Mouse (Mus musculus) forebrain, embryonic 14.5 days (tissue): ENCODE results near the gene Emsy. TPM values are rescaled to one million over a fixed set of nuclear protein-coding genes. Genes with fewer than 3 reads are reported as not detected.

ENCODE experiments used
- ATAC-seq: fragments of 200-750 bp; cut with Nextera tagmentation; 2 replicates; pipeline ENCODE4 v1.8.0; 2017; ENCODE audit warnings: mild to moderate bottlenecking, moderate library complexity
- DNase-seq: peaks from one replicate; pipeline ENCODE4 v3.0.0-alpha.2; 2015; ENCODE audit warnings: low spot score
- H3K27ac ChIP-seq: fragments of 300-500 bp; sonication (generic); 2 replicates; pipeline ENCODE4 v1.5.1; 2014; ENCODE audit warnings: low read depth, mild to moderate bottlenecking, control low read depth, low read length, moderate library complexity
- H3K27me3 ChIP-seq: fragments of 300-500 bp; sonication (generic); replicated peaks from 2 replicates; pipeline ENCODE4 v1.6.1; 2014; ENCODE audit warnings: low read length, control low read depth, mixed read lengths; ENCODE audit not compliant: control insufficient read depth, insufficient read depth
- H3K36me3 ChIP-seq: fragments of 300-500 bp; sonication (generic); 2 replicates; pipeline ENCODE4 v1.6.1; 2014; ENCODE audit warnings: low read length, control low read depth; ENCODE audit not compliant: control insufficient read depth, insufficient read depth
- H3K4me1 ChIP-seq: fragments of 300-500 bp; sonication (generic); 2 replicates; pipeline ENCODE4 v1.6.1; 2014; ENCODE audit warnings: antibody characterized with exemption, low read length, control low read depth; ENCODE audit not compliant: control insufficient read depth, insufficient read depth
- H3K4me2 ChIP-seq: fragments of 300-500 bp; sonication (generic); 2 replicates; pipeline ENCODE4 v1.6.1; 2014; ENCODE audit warnings: mild to moderate bottlenecking, control low read depth, low read length
- H3K4me3 ChIP-seq: fragments of 300-500 bp; sonication (generic); 2 replicates; pipeline ENCODE4 v1.5.1; 2014; ENCODE audit warnings: low read depth, low read length, control low read depth
- H3K9ac ChIP-seq: fragments of 300-500 bp; sonication (generic); 2 replicates; pipeline ENCODE4 v1.6.1; 2014; ENCODE audit warnings: mild to moderate bottlenecking, low read length, control low read depth, moderate library complexity
- H3K9me3 ChIP-seq: fragments of 300-500 bp; sonication (generic); replicated peaks from 2 replicates; pipeline ENCODE4 v1.6.1; 2016; ENCODE audit warnings: low read length, control low read depth, mixed read lengths; ENCODE audit not compliant: control insufficient read depth
- WGBS: fragments of 180-500 bp; shearing (Covaris S2); extraction: QIAGEN DNeasy Blood & Tissue Kit; methylation state at CpG from one replicate; pipeline ENCODE4 v1.1.7; 2014; 5-methylcytosine and 5-hydroxymethylcytosine counted together
- polyA plus RNA-seq: library from polyadenylated mRNA; unstranded; fragments of >200 nt; fragmentation: Nextera tagmentation; extraction: Ambion mirVana; gene quantifications from 2 replicates; pipeline ENCODE4 v1.2.1, GENCODE M21; 2014

Emsy gene
- polyA plus RNA-seq, 1 experiment from 2014 or later: 49.4 TPM

DNA sequence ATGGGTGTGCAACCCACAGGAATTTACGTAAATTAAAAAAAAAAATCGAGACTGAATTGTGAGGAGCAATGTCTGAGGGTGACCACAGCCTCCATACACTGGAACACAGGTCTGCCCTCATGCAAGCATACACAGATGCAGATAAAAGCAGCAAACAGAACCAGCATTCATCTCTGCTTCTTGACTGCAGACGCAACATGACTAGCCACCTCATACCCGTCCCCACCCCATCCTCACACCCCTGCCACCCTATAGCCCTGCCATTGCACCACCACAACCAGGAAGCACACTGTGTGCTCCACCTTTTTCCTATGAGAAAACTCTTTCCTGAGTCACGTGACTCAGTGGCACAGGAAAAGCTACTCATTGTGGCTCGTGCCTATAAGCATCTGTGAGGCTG, 76.9 kb downstream of the Emsy start:
- Histone ChIP-seq H3K4me3 (no peak overlapping the region), H3K4me2 (no peak overlapping the region), H3K27ac (no peak overlapping the region), H3K36me3 (no peaks in the 10 kb centered on the region), H3K27me3 (no peaks in the 10 kb centered on the region), H3K9me3 (no peaks in the 10 kb centered on the region), H3K9ac (no peak overlapping the region), H3K4me1 (no peaks in the 10 kb centered on the region)
- ATAC-seq (no peak), DNase-seq (no peak)
- 80% methylated on average over 6 of the region's 6 CpGs for WGBS

DNA sequence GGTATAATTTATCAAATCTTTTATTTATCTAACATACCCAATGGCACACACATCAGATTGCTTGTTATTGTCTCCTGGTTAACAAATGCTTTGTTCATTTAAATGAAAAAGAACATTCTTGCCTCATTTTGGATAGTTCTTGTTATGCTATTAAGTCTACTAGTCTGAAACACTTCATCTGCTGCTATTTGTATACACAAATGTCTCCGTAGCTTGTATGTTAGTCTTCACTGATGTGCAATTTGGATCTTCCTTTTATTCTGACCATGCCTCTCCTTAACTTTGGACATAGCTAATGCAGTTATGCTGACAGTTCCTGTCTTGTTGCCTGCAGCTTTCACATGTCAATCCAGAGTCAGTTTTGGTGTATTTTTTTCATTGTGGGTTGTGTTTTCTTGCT, 79.1 kb downstream of the Emsy start:
- no peaks in the 10 kb centered on the region for H3K36me3 ChIP-seq
- ATAC-seq: no peak
- 83% methylated on average over 1 of the region's 1 CpGs for WGBS
- no peak overlapping the region for H3K9ac ChIP-seq
- no peak for DNase-seq
- H3K9me3 ChIP-seq: no peaks in the 10 kb centered on the region
- H3K27me3 ChIP-seq: no peaks in the 10 kb centered on the region
- no peak overlapping the region for H3K27ac ChIP-seq
- no peak overlapping the region for H3K4me3 ChIP-seq
- H3K4me2 ChIP-seq: no peak overlapping the region
- H3K4me1 ChIP-seq: no peaks in the 10 kb centered on the region

DNA sequence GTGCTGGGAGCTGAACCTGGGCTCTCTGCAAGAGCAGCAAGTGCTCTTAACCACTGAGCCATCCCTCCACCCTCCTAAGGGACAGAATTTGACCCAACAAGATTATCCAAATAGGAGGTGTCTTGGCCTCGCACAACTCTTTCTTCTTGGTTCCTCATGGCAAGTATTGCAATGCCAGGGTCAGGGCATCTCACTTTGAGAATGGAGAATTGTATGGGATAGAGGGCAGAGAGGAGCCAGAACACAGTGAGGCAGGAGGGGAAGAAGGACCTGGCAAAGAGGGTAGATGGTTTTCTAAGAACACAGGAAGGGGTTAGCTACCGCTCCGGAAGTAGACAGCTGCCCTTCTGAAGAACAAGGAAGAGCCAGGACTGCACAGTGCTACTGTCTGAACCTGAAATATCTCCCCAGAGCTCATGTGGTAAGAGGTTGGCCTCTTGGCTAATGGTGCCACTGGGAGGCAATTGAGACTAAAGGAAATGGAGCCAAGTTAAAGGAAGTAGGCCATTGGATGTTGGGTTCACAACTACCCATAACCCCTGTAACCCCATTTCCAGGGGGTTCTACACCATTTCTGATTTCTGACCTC, 80.8 kb downstream of the Emsy start:
- Histone ChIP-seq H3K9me3 (no peaks in the 10 kb centered on the region), H3K36me3 (no peaks in the 10 kb centered on the region), H3K4me2 (no peak overlapping the region), H3K4me3 (no peak overlapping the region), H3K27ac (no peak overlapping the region), H3K27me3 (no peaks in the 10 kb centered on the region), H3K4me1 (no peaks in the 10 kb centered on the region), H3K9ac (no peak overlapping the region)
- ATAC-seq (no peak), DNase-seq (no peak)
- WGBS: 100% methylated on average over 3 of the region's 3 CpGs

DNA sequence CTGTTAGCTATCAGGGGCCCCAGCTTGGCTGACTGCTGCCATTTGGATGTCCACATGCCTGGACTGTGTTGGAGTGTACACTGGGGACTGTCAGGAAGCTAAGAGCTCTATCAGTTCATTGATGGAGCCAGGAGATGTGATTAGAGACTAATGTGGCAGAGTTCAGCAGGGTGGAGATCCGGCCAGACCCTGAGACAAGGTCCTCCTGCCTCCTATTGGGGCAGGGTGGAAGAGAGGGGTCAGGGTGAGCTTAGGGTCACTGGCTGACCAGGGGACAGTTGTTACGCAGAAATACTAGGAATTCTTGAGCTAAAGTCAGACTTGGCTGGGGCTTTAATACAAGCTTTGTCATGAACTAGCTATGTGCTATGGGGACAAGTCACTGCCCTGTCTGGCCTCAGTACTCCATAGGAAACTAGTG, 81.8 kb downstream of the Emsy start:
- DNase-seq: no peak
- no peaks in the 10 kb centered on the region for H3K27me3 ChIP-seq
- H3K9ac ChIP-seq: no peak overlapping the region
- H3K9me3 ChIP-seq: no peaks in the 10 kb centered on the region
- no peaks in the 10 kb centered on the region for H3K36me3 ChIP-seq
- no peak for ATAC-seq
- no peak overlapping the region for H3K4me2 ChIP-seq
- no peak overlapping the region for H3K4me3 ChIP-seq
- no peak overlapping the region for H3K27ac ChIP-seq
- no peaks in the 10 kb centered on the region for H3K4me1 ChIP-seq
- WGBS: 92% methylated on average over 2 of the region's 2 CpGs

DNA sequence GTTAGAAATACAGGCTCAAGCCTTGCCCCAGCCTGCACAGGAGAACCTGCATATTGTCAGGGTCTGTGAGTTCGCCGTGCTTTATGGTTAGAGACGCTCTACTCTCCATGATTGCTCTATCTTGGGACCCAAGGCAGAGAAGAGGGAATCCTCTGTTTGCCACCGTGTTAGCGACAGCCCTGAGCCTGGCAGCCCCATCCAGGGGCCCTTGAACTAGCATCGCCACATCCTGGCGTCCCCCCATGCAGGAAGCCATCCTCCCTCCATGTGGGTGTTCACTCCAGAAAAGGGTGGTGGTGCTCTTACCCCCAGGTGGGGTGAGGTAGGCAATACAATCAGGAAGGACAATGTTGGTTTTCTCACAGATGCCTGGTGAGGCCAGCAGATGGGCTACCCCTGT, 82.3 kb downstream of the Emsy start:
- no peak overlapping the region for H3K9ac ChIP-seq
- H3K4me2 ChIP-seq: no peak overlapping the region
- no peaks in the 10 kb centered on the region for H3K27me3 ChIP-seq
- no peaks in the 10 kb centered on the region for H3K36me3 ChIP-seq
- no peak for DNase-seq
- WGBS: 91% methylated on average over 7 of the region's 7 CpGs
- ATAC-seq: no peak
- no peaks in the 10 kb centered on the region for H3K4me1 ChIP-seq
- no peaks in the 10 kb centered on the region for H3K9me3 ChIP-seq
- H3K27ac ChIP-seq: no peak overlapping the region
- H3K4me3 ChIP-seq: no peak overlapping the region

DNA sequence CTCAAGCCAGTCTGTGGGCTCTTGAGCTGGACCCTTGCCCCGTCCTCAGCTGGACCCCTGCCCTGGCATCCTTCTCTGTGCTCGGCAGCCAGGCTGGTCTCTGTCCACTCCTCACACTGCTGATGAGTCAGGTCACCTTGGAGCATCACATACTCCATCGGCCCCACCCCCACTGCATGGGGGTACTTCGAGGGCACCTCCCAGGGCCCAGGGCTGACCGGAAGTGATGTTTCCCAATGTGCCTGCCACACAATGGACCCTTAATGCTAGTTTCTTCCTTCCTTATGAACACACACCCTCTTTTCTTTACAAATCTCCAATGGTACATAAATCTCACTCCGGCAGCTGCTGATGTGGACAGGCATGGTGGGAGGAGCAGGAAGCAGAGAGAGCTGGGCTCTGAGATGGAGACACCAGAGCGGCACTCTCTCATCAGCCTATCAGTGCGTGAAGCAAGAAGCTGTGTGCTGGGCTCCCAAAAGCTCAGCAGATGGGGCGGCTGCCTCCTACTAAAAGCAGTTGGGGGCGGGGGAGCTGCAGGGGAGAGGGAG, 83.3 kb downstream of the Emsy start:
- Histone ChIP-seq H3K4me2 (no peak overlapping the region), H3K27ac (no peak overlapping the region), H3K9me3 (no peaks in the 10 kb centered on the region), H3K36me3 (no peaks in the 10 kb centered on the region), H3K4me3 (no peak overlapping the region), H3K4me1 (no peaks in the 10 kb centered on the region), H3K9ac (no peak overlapping the region), H3K27me3 (no peaks in the 10 kb centered on the region)
- DNase-seq (peak; percentile 17), ATAC-seq (0 out of 2 replicates have a peak, but pooled peaks have one; percentile 29)
- 70% methylated on average over 10 of the region's 10 CpGs for WGBS

DNA sequence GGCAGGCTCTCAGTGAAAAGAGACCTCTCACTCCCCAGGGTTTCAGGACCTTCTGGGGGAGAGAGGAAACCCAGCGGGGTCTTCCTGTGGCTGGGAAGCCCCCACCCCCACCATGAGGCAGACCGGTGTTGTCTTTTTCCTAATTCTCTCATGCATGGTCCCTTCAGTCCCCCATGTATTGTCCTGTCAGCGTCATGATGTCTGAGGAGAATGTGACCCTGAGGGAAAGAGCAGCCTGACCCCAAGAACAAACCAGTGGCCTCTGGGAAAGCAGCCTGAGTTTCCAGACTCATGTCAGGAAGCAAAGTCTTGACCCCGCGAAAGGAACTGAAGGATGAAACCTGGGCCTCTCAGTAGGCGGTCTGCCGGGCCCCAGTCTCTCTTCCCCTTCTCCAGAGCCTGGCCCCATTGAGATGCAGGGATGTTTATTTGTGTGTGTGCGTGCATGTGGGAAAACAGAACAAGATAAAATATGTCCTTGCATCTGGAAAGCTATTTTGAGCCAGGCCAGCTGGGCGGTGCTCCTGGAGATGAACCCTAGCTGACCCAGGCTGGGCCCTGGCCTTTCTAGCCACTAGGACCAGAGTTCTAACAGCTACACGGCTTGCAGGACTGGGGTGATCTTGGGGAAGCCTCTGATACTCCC, 84.2 kb downstream of the Emsy start:
- Histone ChIP-seq H3K9ac (no peak overlapping the region), H3K4me3 (no peak overlapping the region), H3K9me3 (no peaks in the 10 kb centered on the region), H3K27ac (no peak overlapping the region), H3K4me1 (no peaks in the 10 kb centered on the region), H3K27me3 (no peaks in the 10 kb centered on the region), H3K4me2 (no peak overlapping the region), H3K36me3 (no peaks in the 10 kb centered on the region)
- ATAC-seq (no peak), DNase-seq (no peak)
- 57% methylated on average over 10 of the region's 10 CpGs for WGBS

DNA sequence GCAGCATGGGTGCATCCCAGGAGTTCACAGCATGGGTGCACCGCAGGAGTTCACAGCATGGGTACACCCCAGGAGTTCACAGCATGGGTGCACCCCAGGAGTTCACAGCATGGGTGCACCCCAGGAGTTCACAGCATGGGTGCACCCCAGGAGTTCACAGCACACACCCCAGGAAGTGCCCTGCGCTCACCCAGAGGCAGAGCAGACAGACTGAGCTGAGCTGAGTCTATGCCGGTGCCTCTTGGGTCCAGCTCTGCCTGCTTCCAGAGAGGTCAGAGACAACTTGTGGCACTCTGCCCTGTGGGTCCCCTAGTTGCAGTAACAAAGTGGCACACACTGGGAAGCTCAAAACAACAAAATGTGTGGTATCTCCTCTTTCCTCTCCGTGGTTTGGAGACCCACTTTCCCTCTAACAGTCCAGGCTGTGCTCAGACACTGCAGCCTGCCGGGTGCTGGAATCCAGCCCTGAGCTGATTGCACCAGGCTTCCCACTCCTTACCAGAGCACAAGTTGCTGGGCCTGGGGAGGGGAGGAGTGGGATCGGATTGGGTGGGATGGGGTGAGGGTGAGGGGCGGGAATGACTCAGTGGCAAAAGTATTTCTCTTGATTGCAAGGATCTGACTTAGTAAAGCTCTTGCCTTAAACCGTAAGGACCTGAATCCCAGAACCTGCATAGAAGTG, 85.6 kb downstream of the Emsy start:
- Histone ChIP-seq H3K27ac (no peak overlapping the region), H3K9me3 (no peaks in the 10 kb centered on the region), H3K36me3 (no peaks in the 10 kb centered on the region), H3K4me1 (no peaks in the 10 kb centered on the region), H3K4me3 (no peak overlapping the region), H3K27me3 (no peaks in the 10 kb centered on the region), H3K9ac (no peak overlapping the region), H3K4me2 (no peak overlapping the region)
- ATAC-seq (no peak), DNase-seq (no peak)
- 75% methylated on average over 8 of the region's 8 CpGs for WGBS

DNA sequence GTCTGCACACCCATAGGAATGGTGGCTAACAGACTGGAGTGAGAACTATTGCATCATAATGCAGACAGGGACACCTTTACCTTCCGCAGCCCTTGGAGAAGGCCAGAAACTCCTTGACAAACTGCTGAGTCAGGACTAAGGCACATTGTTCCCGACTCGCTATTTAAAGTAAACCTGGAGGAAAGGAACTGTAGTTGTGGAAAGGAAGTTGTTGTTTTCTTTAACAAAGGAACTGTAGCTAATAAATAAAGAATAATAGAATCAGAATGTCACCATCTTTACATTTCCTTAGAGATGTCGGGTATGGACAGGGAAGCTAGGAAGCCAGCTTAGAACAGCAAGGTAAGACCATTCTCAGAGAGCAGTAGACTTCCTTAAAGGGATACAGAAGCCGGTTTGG, 89.5 kb downstream of the Emsy start:
- WGBS: 59% methylated on average over 5 of the region's 5 CpGs
- H3K27ac ChIP-seq: no peak overlapping the region
- no peak overlapping the region for H3K4me3 ChIP-seq
- no peak overlapping the region for H3K4me2 ChIP-seq
- H3K4me1 ChIP-seq: no peaks in the 10 kb centered on the region
- DNase-seq (no peak), ATAC-seq (no peak)
- H3K36me3 ChIP-seq: no peaks in the 10 kb centered on the region
- no peaks in the 10 kb centered on the region for H3K27me3 ChIP-seq
- no peaks in the 10 kb centered on the region for H3K9me3 ChIP-seq
- H3K9ac ChIP-seq: no peak overlapping the region
